Mouse (Mus musculus) embryonic facial prominence, embryonic 10.5 days (tissue): ENCODE data around the gene Cma2. TPM values are rescaled to one million over a fixed set of nuclear protein-coding genes. Genes with fewer than 3 reads are reported as not detected.

ENCODE experiments used
- DNase-seq: peaks from one replicate; pipeline ENCODE4 v3.0.0-alpha.2; 2017; ENCODE audit warnings: low spot score
- H3K27ac ChIP-seq: fragments of 300-500 bp; sonication (generic); replicated peaks from 2 replicates; pipeline ENCODE4 v1.5.1; 2016; ENCODE audit warnings: mild to moderate bottlenecking
- H3K27me3 ChIP-seq: fragments of 300-500 bp; sonication (generic); replicated peaks from 2 replicates; pipeline ENCODE4 v1.6.1; 2016; ENCODE audit warnings: low read depth, mild to moderate bottlenecking; ENCODE audit not compliant: poor library complexity, severe bottlenecking
- H3K36me3 ChIP-seq: fragments of 300-500 bp; sonication (generic); replicated peaks from 2 replicates; pipeline ENCODE4 v1.6.1; 2016; ENCODE audit warnings: mild to moderate bottlenecking, moderate library complexity
- H3K4me1 ChIP-seq: fragments of 300-500 bp; sonication (generic); 2 replicates; pipeline ENCODE4 v1.6.1; 2016
- H3K4me3 ChIP-seq: fragments of 300-500 bp; sonication (generic); 2 replicates; pipeline ENCODE4 v1.5.1; 2016; ENCODE audit warnings: mild to moderate bottlenecking, moderate library complexity
- H3K9me3 ChIP-seq: fragments of 300-500 bp; sonication (generic); 2 replicates; pipeline ENCODE4 v1.6.1; 2016; ENCODE audit warnings: mild to moderate bottlenecking
- WGBS: fragments of 180-500 bp; shearing (Covaris S2); methylation state at CpG from one replicate; pipeline ENCODE4 v1.1.7; 2016; 5-methylcytosine and 5-hydroxymethylcytosine counted together
- polyA plus RNA-seq: library from polyadenylated mRNA; unstranded; fragments of >200 nt; fragmentation: Nextera tagmentation; extraction: Ambion mirVana; gene quantifications from 2 replicates; pipeline ENCODE4 v1.2.1, GENCODE M21; 2016

The Cma2 gene
- not detected in 2 replicates for polyA plus RNA-seq

DNA sequence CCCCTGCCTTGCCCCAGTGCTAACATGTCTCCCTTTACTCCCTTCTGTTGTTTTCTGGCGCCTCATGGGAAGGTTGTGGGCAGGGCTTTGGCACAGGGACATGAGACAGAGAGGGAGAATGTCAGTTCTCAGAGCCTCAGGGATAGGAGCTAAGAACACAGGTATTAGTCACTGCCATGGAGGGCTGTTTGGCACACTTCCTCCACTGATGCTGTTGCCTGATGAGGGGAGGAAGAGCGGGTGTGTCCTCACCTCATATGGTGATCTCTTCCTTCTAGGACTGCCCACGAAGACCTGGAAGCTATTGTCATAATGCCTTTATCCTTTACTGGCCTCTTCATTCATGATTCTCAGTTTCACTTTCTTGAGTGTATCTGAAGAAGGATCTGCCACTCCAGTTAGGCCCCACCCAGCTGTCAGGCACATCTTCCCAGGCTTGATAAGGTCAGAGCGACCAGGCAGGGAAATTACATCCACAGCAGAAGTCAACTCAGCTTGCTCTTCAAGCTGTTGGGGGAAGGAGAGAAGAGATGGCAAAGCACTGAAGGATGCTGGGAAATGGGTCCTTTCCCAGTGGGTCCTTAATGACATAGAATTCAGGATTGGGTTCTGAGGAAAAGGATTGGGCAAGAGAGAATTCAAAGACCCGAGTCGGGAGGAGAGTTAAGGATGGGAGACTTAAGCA lies at the start of gene Cma2:
Gene Cma2 (plus strand): TSS at position 635 of the 685 bp plus-strand sequence.
- no peaks in the 10 kb centered on the region for H3K4me1 ChIP-seq
- WGBS = 80% methylated on average over 6 of the region's 6 CpGs
- H3K27ac ChIP-seq = no peak within 1 kb of the TSS
- no peaks in the 10 kb centered on the region for H3K27me3 ChIP-seq
- no peaks in the 10 kb centered on the region for H3K36me3 ChIP-seq
- H3K4me3 ChIP-seq = no peak within 1 kb of the TSS
- no peaks in the 10 kb centered on the region for H3K9me3 ChIP-seq
- DNase-seq = no peak

GRCm38 (mm10) chr14:55905518-55905917 lies 45.3 kb upstream of the Cma2 start:
- Histone ChIP-seq H3K36me3 (no peaks in the 10 kb centered on the region), H3K9me3 (no peaks in the 10 kb centered on the region), H3K27me3 (no peaks in the 10 kb centered on the region), H3K27ac (no peak overlapping the region), H3K4me1 (peaks cover 7% of the 10 kb centered on the region), H3K4me3 (no peak overlapping the region)
- no peak for DNase-seq
- WGBS = 39% methylated on average over 1 of the region's 1 CpGs

DNA sequence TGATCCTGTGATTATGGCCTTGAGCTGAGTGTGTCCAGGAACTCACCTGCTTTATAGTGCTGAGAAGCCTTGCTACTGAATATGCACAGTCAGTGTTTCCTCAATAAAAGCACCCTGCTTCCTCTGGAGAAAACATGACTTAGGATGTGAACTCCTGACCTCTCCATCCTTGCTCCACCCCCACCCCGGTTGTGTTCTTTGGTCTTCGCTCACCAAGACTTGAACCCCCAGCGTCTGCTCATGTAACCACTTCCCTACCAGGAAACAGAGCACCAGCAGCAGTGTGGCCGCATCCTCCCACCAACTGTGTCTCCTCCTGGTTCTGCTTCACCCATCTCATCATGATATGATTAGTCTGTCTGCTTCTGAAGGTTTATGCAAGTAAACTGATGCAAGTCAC lies 37.4 kb upstream of the Cma2 start:
- Histone ChIP-seq H3K4me1 (peaks cover 2% of the 10 kb centered on the region; the same call in 1 of the 2 replicates), H3K4me3 (no peak overlapping the region), H3K9me3 (no peaks in the 10 kb centered on the region; the same call in 1 of the 2 replicates), H3K27me3 (no peaks in the 10 kb centered on the region), H3K36me3 (no peaks in the 10 kb centered on the region), H3K27ac (no peak overlapping the region)
- WGBS = 44% methylated on average over 4 of the region's 4 CpGs
- DNase-seq = no peak

- H3K9me3 ChIP-seq = no peaks in the 10 kb centered on the region; the same call in 1 of the 2 replicates
- peaks cover 18% of the 10 kb centered on the region for H3K4me1 ChIP-seq
- DNase-seq = peak; percentile 78
- H3K36me3 ChIP-seq = no peaks in the 10 kb centered on the region
- H3K4me3 ChIP-seq = no peak overlapping the region
- 38% methylated on average over 14 of the region's 14 CpGs for WGBS
- H3K27ac ChIP-seq = peak overlapping the region; percentile 66
- peaks cover 12% of the 10 kb centered on the region; the same call in 1 of the 2 replicates for H3K27me3 ChIP-seq
Observed at GRCm38 (mm10) chr14:55918240-55919082, 32.3 kb upstream of the Cma2 start.

DNA sequence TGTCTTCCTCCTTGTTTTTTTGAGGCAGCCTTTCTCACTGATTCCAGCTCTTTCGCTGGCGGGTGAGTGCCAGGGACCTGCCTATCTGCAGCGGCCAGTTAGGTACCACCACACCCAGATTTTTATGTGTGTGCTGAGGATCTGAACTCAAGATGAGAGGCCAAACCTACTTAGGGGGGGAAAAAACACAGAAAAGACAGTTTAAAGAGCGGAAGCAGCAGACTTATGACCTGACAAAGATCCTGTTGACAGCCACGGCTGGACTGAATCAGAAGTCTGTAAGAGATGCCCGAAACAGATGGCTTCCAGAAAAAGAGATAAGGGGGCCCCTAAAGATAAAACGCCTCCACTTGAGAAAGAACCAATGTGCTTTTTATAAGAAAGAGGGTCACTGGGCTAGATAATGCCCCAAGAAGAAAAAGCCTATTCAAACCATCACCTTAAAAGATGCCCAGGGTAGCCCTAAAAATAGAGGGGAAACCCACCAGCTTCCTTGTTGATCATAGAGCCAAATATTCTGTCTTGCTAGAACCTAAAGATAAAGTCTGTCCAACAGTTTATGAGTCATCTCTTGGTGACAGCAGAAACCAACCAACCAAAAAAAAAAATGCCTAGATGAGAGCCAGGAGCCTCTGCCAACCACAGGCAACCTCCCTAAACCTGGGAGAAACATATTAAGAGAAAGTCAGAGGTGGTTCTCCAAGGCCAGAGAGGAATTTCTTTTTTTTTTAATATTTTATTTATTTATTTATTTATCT lies 28.1 kb upstream of the Cma2 start:
- no peak for DNase-seq
- peaks cover 18% of the 10 kb centered on the region for H3K4me1 ChIP-seq
- 75% methylated on average over 7 of the region's 7 CpGs for WGBS
- H3K9me3 ChIP-seq = no peaks in the 10 kb centered on the region
- peaks cover 12% of the 10 kb centered on the region; the same call in 1 of the 2 replicates for H3K27me3 ChIP-seq
- no peak overlapping the region for H3K4me3 ChIP-seq
- no peaks in the 10 kb centered on the region for H3K36me3 ChIP-seq
- no peak overlapping the region for H3K27ac ChIP-seq

DNA sequence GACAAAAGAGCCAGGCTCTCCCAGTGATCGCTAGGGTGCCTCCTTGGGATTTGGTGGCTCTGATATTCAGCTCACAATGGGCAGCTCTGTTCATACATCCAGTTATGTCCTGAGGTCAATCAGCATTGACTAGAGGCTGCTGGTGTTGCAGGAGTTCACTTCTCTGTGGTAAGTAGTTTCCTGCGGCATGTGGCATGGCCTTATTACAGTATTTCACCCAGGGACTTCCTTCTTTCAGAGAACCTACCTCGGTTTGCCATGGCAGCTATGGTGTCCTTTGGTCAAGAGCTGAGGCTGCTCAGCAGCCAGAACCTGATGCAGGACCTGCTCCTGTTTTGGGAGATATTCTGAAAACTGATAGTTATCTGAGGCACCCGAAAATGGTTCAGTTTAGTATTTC lies 23.9 kb upstream of the Cma2 start:
- peaks cover 13% of the 10 kb centered on the region for H3K4me1 ChIP-seq
- peaks cover 8% of the 10 kb centered on the region; the same call in 1 of the 2 replicates for H3K9me3 ChIP-seq
- 80% methylated on average over 4 of the region's 4 CpGs for WGBS
- H3K27ac ChIP-seq = no peak overlapping the region
- DNase-seq = no peak
- no peaks in the 10 kb centered on the region for H3K36me3 ChIP-seq
- no peak overlapping the region for H3K4me3 ChIP-seq
- no peaks in the 10 kb centered on the region for H3K27me3 ChIP-seq

- DNase-seq = peak; percentile 12
- no peak overlapping the region for H3K27ac ChIP-seq
- 61% methylated on average over 12 of the region's 12 CpGs for WGBS
Observed at GRCm38 (mm10) chr14:55929263-55929997, 21.4 kb upstream of the Cma2 start.

DNA sequence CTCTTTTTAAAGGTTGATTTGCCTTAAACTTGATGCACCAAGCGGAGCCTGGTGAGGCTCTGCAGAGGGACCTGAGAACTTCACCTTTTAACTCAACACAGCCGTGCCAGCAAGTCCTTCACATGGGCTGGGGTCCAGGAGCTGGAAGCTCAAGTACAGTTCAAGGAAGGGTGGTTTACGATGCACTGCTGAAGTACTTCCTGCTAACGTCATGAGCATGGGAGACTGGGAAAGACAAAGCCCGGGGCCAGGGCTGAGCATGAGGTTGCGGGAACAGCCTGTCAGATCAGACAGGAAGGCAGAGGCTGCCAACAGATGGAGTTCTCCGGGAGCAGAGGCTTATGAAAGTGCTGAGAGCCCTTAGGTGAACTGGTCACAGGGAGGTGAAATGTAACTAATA lies 17.2 kb upstream of the Cma2 start:
- 51% methylated on average over 7 of the region's 7 CpGs for WGBS
- H3K4me3 ChIP-seq = no peak overlapping the region
- H3K27ac ChIP-seq = 0 out of 2 replicates have a peak overlapping the region, but pooled peaks have one; percentile 55
- H3K9me3 ChIP-seq = peaks cover 9% of the 10 kb centered on the region; the same call in 1 of the 2 replicates
- DNase-seq = peak; percentile 33
- no peaks in the 10 kb centered on the region for H3K36me3 ChIP-seq
- H3K27me3 ChIP-seq = no peaks in the 10 kb centered on the region
- H3K4me1 ChIP-seq = peaks cover 23% of the 10 kb centered on the region

More at GRCm38 (mm10) chr14:55929263-55929997, 21.4 kb upstream of the Cma2 start:
- no peaks in the 10 kb centered on the region for H3K27me3 ChIP-seq
- peaks cover 17% of the 10 kb centered on the region for H3K4me1 ChIP-seq
- peaks cover 9% of the 10 kb centered on the region; the same call in 1 of the 2 replicates for H3K9me3 ChIP-seq
- H3K4me3 ChIP-seq = no peak overlapping the region
- no peaks in the 10 kb centered on the region for H3K36me3 ChIP-seq

DNA sequence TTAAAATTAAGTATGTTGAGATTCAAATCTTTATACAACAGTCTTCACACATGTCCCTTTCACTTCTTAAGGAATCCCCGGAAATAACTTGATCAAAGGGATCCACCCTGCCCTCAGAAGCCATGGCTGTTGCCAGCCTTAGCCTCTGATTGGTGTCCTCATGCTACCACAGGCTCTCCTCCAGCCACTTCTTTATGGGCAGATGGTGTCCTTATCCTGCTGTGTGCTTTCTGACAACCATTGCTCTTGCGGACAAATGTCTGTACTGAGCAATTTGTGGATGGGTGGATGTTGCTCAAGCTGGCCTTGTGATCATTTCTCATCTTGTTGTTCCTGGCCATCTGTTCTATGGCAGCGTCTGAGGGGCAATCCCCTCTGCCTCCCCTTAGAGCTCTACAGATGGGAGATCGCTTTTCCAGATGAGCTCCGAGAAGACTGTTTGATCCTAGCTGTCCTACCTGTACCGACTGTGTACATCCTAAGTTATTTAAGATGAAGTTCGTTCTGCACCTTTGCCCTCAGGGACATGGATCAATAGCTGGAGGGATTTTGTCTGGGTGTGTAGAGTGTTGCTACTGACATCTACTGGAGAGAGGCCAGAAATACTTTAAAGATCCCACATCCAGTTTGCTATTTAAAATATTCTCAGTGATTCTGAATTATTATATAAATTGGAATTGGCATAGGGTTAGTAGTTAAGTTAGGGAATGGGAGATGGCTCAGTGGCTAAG lies 10.5 kb upstream of the Cma2 start:
- Histone ChIP-seq H3K4me3 (no peak overlapping the region), H3K27me3 (no peaks in the 10 kb centered on the region), H3K4me1 (peaks cover 6% of the 10 kb centered on the region), H3K36me3 (no peaks in the 10 kb centered on the region), H3K9me3 (no peaks in the 10 kb centered on the region), H3K27ac (no peak overlapping the region)
- peak; percentile 8 for DNase-seq
- WGBS = 61% methylated on average over 7 of the region's 7 CpGs

GRCm38 (mm10) chr14:55943601-55944000 lies 7.2 kb upstream of the Cma2 start:
- WGBS = 88% methylated on average over 11 of the region's 11 CpGs
- no peaks in the 10 kb centered on the region for H3K9me3 ChIP-seq
- H3K36me3 ChIP-seq = no peaks in the 10 kb centered on the region
- H3K27ac ChIP-seq = no peak overlapping the region
- no peaks in the 10 kb centered on the region for H3K4me1 ChIP-seq
- H3K27me3 ChIP-seq = no peaks in the 10 kb centered on the region
- no peak overlapping the region for H3K4me3 ChIP-seq
- peak; percentile 6 for DNase-seq

- no peaks in the 10 kb centered on the region for H3K4me1 ChIP-seq
Observed at GRCm38 (mm10) chr14:55944575-55944974, 6.2 kb upstream of the Cma2 start, which contains the start of gene Cma1. Gene Cma1, minus strand, starts transcription at chr14:55944675.

More at GRCm38 (mm10) chr14:55944575-55944974, 6.2 kb upstream of the Cma2 start, which contains the start of gene Cma1:
- 89% methylated on average over 4 of the region's 4 CpGs for WGBS
- Histone ChIP-seq H3K36me3 (no peaks in the 10 kb centered on the region), H3K27me3 (no peaks in the 10 kb centered on the region), H3K4me3 (no peak within 1 kb of the TSS), H3K27ac (no peak within 1 kb of the TSS), H3K9me3 (no peaks in the 10 kb centered on the region)
- DNase-seq = no peak
